Mouse (Mus musculus): ENCODE data around the gene Eef1g. TPM values are rescaled to one million over a fixed set of nuclear protein-coding genes. Genes with fewer than 3 reads are reported as not detected.
A peak's percentile ranks its signal among the peaks of the same experiment; 100 is the strongest.

Gene Eef1g
- polyA plus RNA-seq, 1 experiment from 2014 or later = 344 TPM

DNA sequence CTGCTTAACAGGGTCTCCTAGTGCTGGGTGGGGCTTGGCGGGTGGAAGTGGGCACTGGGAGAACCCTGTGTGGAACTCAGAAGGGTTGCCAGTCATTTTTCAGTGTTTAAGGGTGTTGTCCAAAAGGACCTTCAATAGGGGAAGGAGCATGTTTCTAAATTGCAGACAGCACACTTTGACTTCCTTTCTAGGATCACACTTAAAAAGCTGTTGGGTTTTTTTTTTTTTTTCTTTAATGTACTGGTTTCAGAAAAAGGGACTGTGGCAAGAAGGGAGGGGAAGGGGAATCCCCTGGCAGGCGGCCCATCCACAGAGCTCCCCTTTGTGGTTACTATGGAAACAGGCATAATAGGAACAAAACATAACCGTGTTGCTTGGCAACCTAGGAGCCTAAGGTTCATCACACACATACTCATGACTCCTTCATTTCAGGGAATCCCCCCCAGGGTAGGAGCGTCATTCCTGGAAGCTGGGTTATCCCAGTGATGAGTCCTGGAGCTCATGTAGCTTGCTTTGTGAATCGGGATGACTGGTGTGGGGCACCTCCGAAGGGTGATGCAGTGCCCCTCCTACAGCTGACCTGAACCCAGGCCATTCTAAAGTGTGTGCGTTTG, 17.5 kb downstream of the Eef1g start:
- Histone ChIP-seq H3K27me3 (ENCODE audit: control insufficient read depth, insufficient read depth, low read length) (no peaks in the 10 kb centered on the region), H3K9me3 (replicated peaks; ENCODE audit: control insufficient read depth, low read length) (no peaks in the 10 kb centered on the region), H3K36me3 (ENCODE audit: control insufficient read depth, insufficient read depth, low read length) (peaks cover 10% of the 10 kb centered on the region), H3K27ac (ENCODE audit: low read depth, low read length) (peak overlapping the region; percentile 77; the same call in 1 of the 2 replicates), H3K4me1 (ENCODE audit: control insufficient read depth, insufficient read depth, low read length) (peaks cover 60% of the 10 kb centered on the region), H3K9ac (ENCODE audit: low read depth, low read length) (no peak overlapping the region), H3K4me3 (ENCODE audit: low read depth, low read length) (no peak overlapping the region), H3K4me2 (peak overlapping the region; percentile 6; the same call in 1 of the 2 replicates)
- WGBS (ENCODE audit: insufficient replicate concordance) = 23% methylated on average over 7 of the region's 7 CpGs
- ATAC-seq (replicated peaks; ENCODE audit: insufficient number of reproducible peaks, low FRiP score, low TSS enrichment) = no peak

- Histone ChIP-seq H3K9ac (ENCODE audit: low read depth, low read length) (no peak overlapping the region), H3K4me1 (ENCODE audit: control insufficient read depth, insufficient read depth, low read length) (peaks cover 61% of the 10 kb centered on the region), H3K4me3 (ENCODE audit: low read depth, low read length) (no peak overlapping the region), H3K27ac (ENCODE audit: low read depth, low read length) (no peak overlapping the region), H3K27me3 (ENCODE audit: control insufficient read depth, insufficient read depth, low read length) (no peaks in the 10 kb centered on the region), H3K4me2 (no peak overlapping the region), H3K9me3 (replicated peaks; ENCODE audit: control insufficient read depth, low read length) (no peaks in the 10 kb centered on the region), H3K36me3 (ENCODE audit: control insufficient read depth, insufficient read depth, low read length) (no peaks in the 10 kb centered on the region)
- WGBS (ENCODE audit: insufficient replicate concordance) = 57% methylated on average over 5 of the region's 5 CpGs
- ATAC-seq (replicated peaks; ENCODE audit: insufficient number of reproducible peaks, low FRiP score, low TSS enrichment) = no peak
These were observed 19.1 kb downstream of the Eef1g start for GRCm38 (mm10) chr19:8985891-8986290.

- Histone ChIP-seq H3K4me3 (ENCODE audit: low read depth, low read length) (no peak overlapping the region), H3K4me1 (ENCODE audit: control insufficient read depth, insufficient read depth, low read length) (peaks cover 63% of the 10 kb centered on the region), H3K36me3 (ENCODE audit: control insufficient read depth, insufficient read depth, low read length) (no peaks in the 10 kb centered on the region), H3K27me3 (ENCODE audit: control insufficient read depth, insufficient read depth, low read length) (no peaks in the 10 kb centered on the region), H3K9ac (ENCODE audit: low read depth, low read length) (no peak overlapping the region), H3K4me2 (peak overlapping the region; percentile 12), H3K27ac (ENCODE audit: low read depth, low read length) (peak overlapping the region; percentile 90), H3K9me3 (replicated peaks; ENCODE audit: control insufficient read depth, low read length) (no peaks in the 10 kb centered on the region)
- 25% methylated on average over 2 of the region's 2 CpGs for WGBS (ENCODE audit: insufficient replicate concordance)
- no peak for ATAC-seq (replicated peaks; ENCODE audit: insufficient number of reproducible peaks, low FRiP score, low TSS enrichment)
These were observed 21.0 kb downstream of the Eef1g start for GRCm38 (mm10) chr19:8987816-8988215.

DNA sequence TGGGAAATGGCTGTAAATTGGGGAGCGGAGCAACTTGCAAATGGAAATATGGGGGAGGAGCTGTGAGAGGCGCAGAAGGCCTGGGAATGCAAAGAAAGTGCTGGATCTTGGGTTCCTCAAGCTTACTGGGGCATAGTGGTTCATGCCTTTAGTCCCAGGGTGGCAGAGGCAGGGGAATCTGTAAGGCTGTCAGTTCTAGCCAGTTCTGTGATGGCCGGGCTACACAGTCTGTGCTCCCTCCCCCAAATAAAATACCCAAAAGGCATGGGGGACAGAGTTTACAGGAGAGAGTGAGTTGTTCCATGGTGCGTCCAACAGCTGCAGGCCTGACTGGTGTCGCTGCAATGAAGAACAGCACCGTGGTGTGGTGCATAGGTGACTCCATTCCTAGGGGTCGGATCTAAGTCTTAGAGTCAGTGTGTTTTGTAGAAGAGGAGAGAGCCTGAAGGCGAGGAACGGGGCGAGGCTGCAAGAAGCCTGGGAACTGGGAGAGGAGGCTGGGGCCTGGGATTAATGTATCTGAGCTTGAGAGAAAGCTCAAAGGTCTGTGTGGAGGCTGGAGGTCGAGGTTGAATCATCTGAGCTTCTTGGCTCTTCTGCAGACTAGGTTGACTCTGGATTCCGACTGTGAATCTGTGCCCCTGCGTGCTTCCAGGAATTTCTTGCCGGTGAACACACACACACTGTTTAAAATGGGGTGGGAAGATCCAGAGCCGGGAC, 21.7 kb downstream of the Eef1g start:
- peak overlapping the region; percentile 90 for H3K27ac ChIP-seq (ENCODE audit: low read depth, low read length)
- WGBS (ENCODE audit: insufficient replicate concordance) = 15% methylated on average over 15 of the region's 15 CpGs

DNA sequence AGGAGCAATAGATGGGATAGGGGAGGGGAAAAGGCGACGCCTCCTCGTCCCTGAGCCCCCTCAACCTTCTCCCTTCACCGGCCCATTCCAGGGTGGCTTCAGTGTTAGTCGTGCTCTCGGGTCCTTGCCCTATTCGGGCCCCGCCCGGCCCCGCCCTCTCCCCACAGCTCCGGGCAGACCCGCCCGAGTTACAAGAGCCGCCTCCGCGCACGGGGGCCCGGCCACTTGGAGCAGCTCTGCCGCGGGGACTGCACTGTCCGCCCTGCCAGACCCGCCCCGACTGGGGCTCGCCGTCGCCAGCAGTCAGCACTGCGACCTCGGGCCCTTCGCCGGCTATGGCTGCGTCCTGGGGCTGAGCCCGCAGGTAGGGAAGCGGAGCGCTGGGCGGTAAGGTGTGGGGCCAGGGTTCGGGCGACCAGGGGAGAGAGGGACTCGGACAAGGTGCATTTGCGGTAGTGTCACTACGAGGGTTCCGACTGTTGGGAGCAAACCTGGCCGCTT, 22.3 kb downstream of the Eef1g start, which contains the start of gene Ahnak:
Gene Ahnak (plus strand): TSS at position 219 of the 501 bp plus-strand sequence.
- H3K36me3 ChIP-seq (ENCODE audit: control insufficient read depth, insufficient read depth, low read length) = no peaks in the 10 kb centered on the region
- peak within 1 kb of the TSS; percentile 86 for H3K9ac ChIP-seq (ENCODE audit: low read depth, low read length)
- no peaks in the 10 kb centered on the region for H3K27me3 ChIP-seq (ENCODE audit: control insufficient read depth, insufficient read depth, low read length)
- peak; percentile 72 for ATAC-seq (replicated peaks; ENCODE audit: insufficient number of reproducible peaks, low FRiP score, low TSS enrichment)
- peak within 1 kb of the TSS; percentile 90 for H3K27ac ChIP-seq (ENCODE audit: low read depth, low read length)
- peak within 1 kb of the TSS; percentile 70 for H3K4me3 ChIP-seq (ENCODE audit: low read depth, low read length)
- H3K4me1 ChIP-seq (ENCODE audit: control insufficient read depth, insufficient read depth, low read length) = peaks cover 56% of the 10 kb centered on the region
- H3K9me3 ChIP-seq (replicated peaks; ENCODE audit: control insufficient read depth, low read length) = no peaks in the 10 kb centered on the region
- H3K4me2 ChIP-seq = peak within 1 kb of the TSS; percentile 76
- WGBS (ENCODE audit: insufficient replicate concordance) = under 1% methylated on average over 42 of the region's 42 CpGs

More for the DNA sequence above, 21.7 kb downstream of the Eef1g start:
- Histone ChIP-seq H3K4me1 (ENCODE audit: control insufficient read depth, insufficient read depth, low read length) (peaks cover 61% of the 10 kb centered on the region), H3K4me2 (peak overlapping the region; percentile 76), H3K9ac (ENCODE audit: low read depth, low read length) (peak overlapping the region; percentile 86), H3K27me3 (ENCODE audit: control insufficient read depth, insufficient read depth, low read length) (no peaks in the 10 kb centered on the region), H3K36me3 (ENCODE audit: control insufficient read depth, insufficient read depth, low read length) (no peaks in the 10 kb centered on the region), H3K4me3 (ENCODE audit: low read depth, low read length) (peak overlapping the region; percentile 70), H3K9me3 (replicated peaks; ENCODE audit: control insufficient read depth, low read length) (no peaks in the 10 kb centered on the region)
- ATAC-seq (replicated peaks; ENCODE audit: insufficient number of reproducible peaks, low FRiP score, low TSS enrichment) = no peak

- under 1% methylated on average over 52 of the region's 53 CpGs for WGBS (ENCODE audit: insufficient replicate concordance)
- H3K9ac ChIP-seq (ENCODE audit: low read depth, low read length) = peak overlapping the region; percentile 86
- H3K36me3 ChIP-seq (ENCODE audit: control insufficient read depth, insufficient read depth, low read length) = no peaks in the 10 kb centered on the region
- H3K4me2 ChIP-seq = peak overlapping the region; percentile 76
- no peaks in the 10 kb centered on the region for H3K9me3 ChIP-seq (replicated peaks; ENCODE audit: control insufficient read depth, low read length)
- ATAC-seq (replicated peaks; ENCODE audit: insufficient number of reproducible peaks, low FRiP score, low TSS enrichment) = peak; percentile 66
- no peaks in the 10 kb centered on the region for H3K27me3 ChIP-seq (ENCODE audit: control insufficient read depth, insufficient read depth, low read length)
- peaks cover 50% of the 10 kb centered on the region for H3K4me1 ChIP-seq (ENCODE audit: control insufficient read depth, insufficient read depth, low read length)
- H3K27ac ChIP-seq (ENCODE audit: low read depth, low read length) = peak overlapping the region; percentile 90
- peak overlapping the region; percentile 70 for H3K4me3 ChIP-seq (ENCODE audit: low read depth, low read length)
These were observed 23.0 kb downstream of the Eef1g start for GRCm38 (mm10) chr19:8989567-8990431.

DNA sequence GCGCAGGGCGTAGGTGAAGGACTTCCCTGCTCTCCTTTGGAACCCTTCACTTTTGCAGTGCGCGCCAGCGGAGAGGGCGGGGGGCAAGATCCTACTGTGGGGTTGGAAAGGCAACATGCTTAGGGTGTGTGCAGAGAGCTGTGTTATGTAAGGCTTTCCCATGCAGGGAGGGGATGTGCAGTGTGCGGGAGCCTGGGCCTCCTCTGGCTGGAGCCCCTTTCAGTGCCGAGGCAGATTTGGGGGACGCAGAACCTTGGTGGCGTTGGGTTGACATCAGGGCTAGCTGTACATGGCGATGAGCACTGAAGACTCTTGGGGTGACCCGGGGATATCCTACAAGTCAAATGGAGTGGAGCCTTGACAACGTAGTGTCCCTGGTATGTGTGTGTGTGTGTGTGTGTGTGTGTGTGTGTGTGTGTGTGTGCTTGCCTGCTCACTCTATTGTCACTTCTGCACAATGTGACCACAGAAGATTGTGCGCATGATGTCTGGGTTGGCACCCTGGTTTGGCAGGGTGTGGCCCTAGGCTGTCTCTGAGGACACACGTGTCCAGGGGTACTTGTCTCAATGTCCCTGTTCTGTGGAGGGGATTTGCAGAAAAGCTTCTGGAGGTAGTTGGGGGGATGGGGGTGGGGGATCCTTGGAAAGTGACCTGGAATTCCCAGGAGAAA, 23.7 kb downstream of the Eef1g start:
- ATAC-seq (replicated peaks; ENCODE audit: insufficient number of reproducible peaks, low FRiP score, low TSS enrichment) = peak; percentile 0; the same call in 1 of the 2 replicates
- peak overlapping the region; percentile 70 for H3K4me3 ChIP-seq (ENCODE audit: low read depth, low read length)
- no peaks in the 10 kb centered on the region for H3K27me3 ChIP-seq (ENCODE audit: control insufficient read depth, insufficient read depth, low read length)
- H3K9ac ChIP-seq (ENCODE audit: low read depth, low read length) = peak overlapping the region; percentile 86
- no peaks in the 10 kb centered on the region for H3K9me3 ChIP-seq (replicated peaks; ENCODE audit: control insufficient read depth, low read length)
- H3K4me1 ChIP-seq (ENCODE audit: control insufficient read depth, insufficient read depth, low read length) = peaks cover 45% of the 10 kb centered on the region
- WGBS (ENCODE audit: insufficient replicate concordance) = 10% methylated on average over 15 of the region's 15 CpGs
- peak overlapping the region; percentile 76 for H3K4me2 ChIP-seq
- H3K27ac ChIP-seq (ENCODE audit: low read depth, low read length) = peak overlapping the region; percentile 90
- H3K36me3 ChIP-seq (ENCODE audit: control insufficient read depth, insufficient read depth, low read length) = no peaks in the 10 kb centered on the region

Measured in heart, embryonic 11.5 days (tissue).